Mouse (Mus musculus) forebrain, embryonic 12.5 days (tissue): Measurements from ENCODE around the gene Olfr1349. TPM values are rescaled to one million over a fixed set of nuclear protein-coding genes. Genes with fewer than 3 reads are reported as not detected.
"Not testable (repeated sequence)": the region's sequence is repeated elsewhere in the genome, so short reads cannot be mapped to it uniquely, and the experiment has no call there.

ENCODE experiments used
- ATAC-seq: fragments of 200-750 bp; cut with Nextera tagmentation; 2 replicates; pipeline ENCODE4 v1.8.0; 2017; ENCODE audit warnings: moderate TSS enrichment; ENCODE audit not compliant: low FRiP score
- H3K27ac ChIP-seq: fragments of 300-500 bp; sonication (generic); 2 replicates; pipeline ENCODE4 v1.5.1; 2016; ENCODE audit warnings: mild to moderate bottlenecking
- H3K27me3 ChIP-seq: fragments of 300-500 bp; sonication (generic); 2 replicates; pipeline ENCODE4 v1.6.1; 2016; ENCODE audit warnings: mild to moderate bottlenecking
- H3K36me3 ChIP-seq: fragments of 300-500 bp; sonication (generic); replicated peaks from 2 replicates; pipeline ENCODE4 v1.6.1; 2016; ENCODE audit warnings: mild to moderate bottlenecking
- H3K4me1 ChIP-seq: fragments of 300-500 bp; sonication (generic); 2 replicates; pipeline ENCODE4 v1.6.1; 2016
- H3K4me2 ChIP-seq: fragments of 300-500 bp; sonication (generic); 2 replicates; pipeline ENCODE4 v1.6.1; 2016; ENCODE audit warnings: mild to moderate bottlenecking, moderate library complexity
- H3K4me3 ChIP-seq: fragments of 300-500 bp; sonication (generic); replicated peaks from 2 replicates; pipeline ENCODE4 v1.5.1; 2016; ENCODE audit warnings: mild to moderate bottlenecking
- H3K9ac ChIP-seq: fragments of 300-500 bp; sonication (generic); 2 replicates; pipeline ENCODE4 v1.6.1; 2016; ENCODE audit warnings: mild to moderate bottlenecking
- H3K9me3 ChIP-seq: fragments of 300-500 bp; sonication (generic); 2 replicates; pipeline ENCODE4 v1.6.1; 2016
- WGBS: fragments of 180-500 bp; shearing (Covaris S2); methylation state at CpG from one replicate; pipeline ENCODE4 v1.1.7; 2016; 5-methylcytosine and 5-hydroxymethylcytosine counted together
- polyA plus RNA-seq: library from polyadenylated mRNA; unstranded; fragments of >200 nt; fragmentation: Nextera tagmentation; extraction: Ambion mirVana; gene quantifications from 2 replicates; pipeline ENCODE4 v1.2.1, GENCODE M21; 2016

The Olfr1349 gene
- not detected in 2 replicates for polyA plus RNA-seq

- no peaks in the 10 kb centered on the region for H3K27me3 ChIP-seq
- ATAC-seq: no peak
- H3K27ac ChIP-seq: no peak within 1 kb of the TSS
- no peaks in the 10 kb centered on the region for H3K4me1 ChIP-seq
- no peak within 1 kb of the TSS for H3K4me3 ChIP-seq
- 88% methylated on average over 5 of the region's 5 CpGs for WGBS
- no peak within 1 kb of the TSS for H3K4me2 ChIP-seq
- no peaks in the 10 kb centered on the region for H3K36me3 ChIP-seq
- no peak within 1 kb of the TSS for H3K9ac ChIP-seq
- peaks cover 26% of the 10 kb centered on the region for H3K9me3 ChIP-seq
These were observed at the start of gene Olfr1349 for GRCm38 (mm10) chr7:6522850-6523249. TSS of gene Olfr1349 (minus strand) at chr7:6522950.

- no peaks in the 10 kb centered on the region for H3K4me1 ChIP-seq
- no peak within 1 kb of the TSS for H3K27ac ChIP-seq
- H3K27me3 ChIP-seq: no peaks in the 10 kb centered on the region
- no peaks in the 10 kb centered on the region for H3K36me3 ChIP-seq
- H3K4me2 ChIP-seq: no peak within 1 kb of the TSS
- no peak within 1 kb of the TSS for H3K4me3 ChIP-seq
- H3K9me3 ChIP-seq: peaks cover 21% of the 10 kb centered on the region
- H3K9ac ChIP-seq: no peak within 1 kb of the TSS
- no peak for ATAC-seq
These were observed 41.8 kb upstream of the Olfr1349 start, which contains the start of gene Olfr1350 for GRCm38 (mm10) chr7:6564541-6564940. TSS of gene Olfr1350 (plus strand) at chr7:6564841.

GRCm38 (mm10) chr7:6526141-6526540, 3.4 kb upstream of the Olfr1349 start:
- H3K4me3 ChIP-seq: no peak overlapping the region
- no peak for ATAC-seq
- H3K4me2 ChIP-seq: no peak overlapping the region

GRCm38 (mm10) chr7:6525001-6525400, 2.3 kb upstream of the Olfr1349 start:
- ATAC-seq: no peak
- Histone ChIP-seq H3K27ac (no peak overlapping the region), H3K9ac (no peak overlapping the region), H3K9me3 (peaks cover 23% of the 10 kb centered on the region), H3K4me1 (no peaks in the 10 kb centered on the region), H3K4me3 (no peak overlapping the region), H3K36me3 (no peaks in the 10 kb centered on the region), H3K4me2 (no peak overlapping the region), H3K27me3 (no peaks in the 10 kb centered on the region)
- 64% methylated on average over 3 of the region's 3 CpGs for WGBS

More at GRCm38 (mm10) chr7:6526141-6526540, 3.4 kb upstream of the Olfr1349 start:
- 65% methylated on average over 5 of the region's 5 CpGs for WGBS
- H3K9me3 ChIP-seq: peaks cover 26% of the 10 kb centered on the region
- H3K4me1 ChIP-seq: no peaks in the 10 kb centered on the region
- no peak overlapping the region for H3K27ac ChIP-seq
- H3K36me3 ChIP-seq: no peaks in the 10 kb centered on the region
- no peaks in the 10 kb centered on the region for H3K27me3 ChIP-seq
- no peak overlapping the region for H3K9ac ChIP-seq

GRCm38 (mm10) chr7:6521666-6522065, 1.1 kb downstream of the Olfr1349 start:
- Histone ChIP-seq H3K9me3 (peaks cover 21% of the 10 kb centered on the region), H3K4me1 (no peaks in the 10 kb centered on the region), H3K36me3 (no peaks in the 10 kb centered on the region), H3K4me3 (no peak overlapping the region), H3K9ac (no peak overlapping the region), H3K27ac (no peak overlapping the region), H3K27me3 (no peaks in the 10 kb centered on the region), H3K4me2 (no peak overlapping the region)
- WGBS: 47% methylated on average over 1 of the region's 1 CpGs
- ATAC-seq: no peak

- H3K4me2 ChIP-seq: no peak within 1 kb of the TSS
- no peak within 1 kb of the TSS for H3K9ac ChIP-seq
- H3K27me3 ChIP-seq: no peaks in the 10 kb centered on the region
- H3K36me3 ChIP-seq: no peaks in the 10 kb centered on the region
- no peak within 1 kb of the TSS for H3K27ac ChIP-seq
- no peak within 1 kb of the TSS for H3K4me3 ChIP-seq
- 89% methylated on average over 1 of the region's 1 CpGs for WGBS
- ATAC-seq: no peak
- peaks cover 12% of the 10 kb centered on the region; the same call in 1 of the 2 replicates for H3K9me3 ChIP-seq
- no peaks in the 10 kb centered on the region for H3K4me1 ChIP-seq
These were observed 14.1 kb downstream of the Olfr1349 start, which contains the start of gene Olfr1348 for GRCm38 (mm10) chr7:6508648-6509047. TSS of gene Olfr1348 (minus strand) at chr7:6508748.

GRCm38 (mm10) chr7:6499655-6500054, 23.1 kb downstream of the Olfr1349 start, which contains the start of gene Olfr1347:
TSS of gene Olfr1347 (minus strand) at chr7:6499755.
- no peak for ATAC-seq
- Histone ChIP-seq H3K36me3 (no peaks in the 10 kb centered on the region), H3K27ac (no peak within 1 kb of the TSS), H3K4me3 (no peak within 1 kb of the TSS), H3K27me3 (no peaks in the 10 kb centered on the region), H3K9me3 (0 out of 2 replicates have a peak, but pooled peaks cover 11% of the 10 kb centered on the region), H3K4me2 (no peak within 1 kb of the TSS), H3K4me1 (no peaks in the 10 kb centered on the region), H3K9ac (no peak within 1 kb of the TSS)
- 44% methylated on average over 1 of the region's 1 CpGs for WGBS

- no peak within 1 kb of the TSS for H3K4me2 ChIP-seq
- ATAC-seq: no peak
- 38% methylated on average over 2 of the region's 2 CpGs for WGBS
- no peak within 1 kb of the TSS for H3K27ac ChIP-seq
- H3K36me3 ChIP-seq: no peaks in the 10 kb centered on the region
- H3K27me3 ChIP-seq: no peaks in the 10 kb centered on the region
- no peaks in the 10 kb centered on the region for H3K4me1 ChIP-seq
- no peak within 1 kb of the TSS for H3K9ac ChIP-seq
- H3K4me3 ChIP-seq: no peak within 1 kb of the TSS
- H3K9me3 ChIP-seq: peaks cover 16% of the 10 kb centered on the region; the same call in 1 of the 2 replicates
These were observed 35.9 kb downstream of the Olfr1349 start, which contains the start of gene Olfr5 for GRCm38 (mm10) chr7:6486841-6487240. TSS of gene Olfr5 (minus strand) at chr7:6486941.

- not testable (repeated sequence) for H3K27ac ChIP-seq, H3K27me3 ChIP-seq, ATAC-seq, H3K4me2 ChIP-seq, H3K4me1 ChIP-seq, H3K36me3 ChIP-seq, H3K4me3 ChIP-seq, H3K9me3 ChIP-seq, H3K9ac ChIP-seq
- WGBS: 85% methylated on average over 2 of the region's 2 CpGs
These were observed 45.1 kb downstream of the Olfr1349 start for GRCm38 (mm10) chr7:6477633-6478032.

GRCm38 (mm10) chr7:6466951-6467350, 55.8 kb downstream of the Olfr1349 start, which contains the start of gene Olfr1346:
TSS of gene Olfr1346 (plus strand) at chr7:6467101.
- no peaks in the 10 kb centered on the region for H3K4me1 ChIP-seq
- H3K9ac ChIP-seq: no peak within 1 kb of the TSS
- no peak for ATAC-seq
- no peak within 1 kb of the TSS for H3K4me3 ChIP-seq
- H3K4me2 ChIP-seq: no peak within 1 kb of the TSS
- no peaks in the 10 kb centered on the region for H3K27me3 ChIP-seq
- no peak within 1 kb of the TSS for H3K27ac ChIP-seq
- H3K9me3 ChIP-seq: no peaks in the 10 kb centered on the region
- no peaks in the 10 kb centered on the region for H3K36me3 ChIP-seq

Other genes with a start within 250 kb of the Olfr1349 start
- 14.0 and 15.8 TPM in 2 replicates for gene Zfp667, start 236.4 kb downstream of the Olfr1349 start, polyA plus RNA-seq
- gene Zfp583, start 191.7 kb downstream of the Olfr1349 start, polyA plus RNA-seq: 7.2 and 7.5 TPM in 2 replicates
- gene Gm3854, start 179.2 kb downstream of the Olfr1349 start, polyA plus RNA-seq: 3.8 and 4.1 TPM in 2 replicates
- 2.8 TPM in 2 replicates for gene Zfp78, start 159.7 kb downstream of the Olfr1349 start, polyA plus RNA-seq
- gene Zfp28, start 139.7 kb downstream of the Olfr1349 start, polyA plus RNA-seq: 15.2 and 15.8 TPM in 2 replicates
- gene Smim17, start 124.2 kb downstream of the Olfr1349 start, polyA plus RNA-seq: 0.82 and 1.6 TPM in 2 replicates
- not detected in 2 replicates for gene Gm20715, start 112.7 kb downstream of the Olfr1349 start, polyA plus RNA-seq
- 0.11 TPM in 1 of 2 replicates, not detected in the other for gene Olfr1344, start 84.3 kb downstream of the Olfr1349 start, polyA plus RNA-seq
- 0.03 TPM in 1 of 2 replicates, not detected in the other for gene Olfr1336, start 66.8 kb downstream of the Olfr1349 start, polyA plus RNA-seq
- not detected in 2 replicates for gene Olfr1346, start 55.8 kb downstream of the Olfr1349 start, polyA plus RNA-seq
- gene Olfr5, start 36.0 kb downstream of the Olfr1349 start, polyA plus RNA-seq: not detected in 2 replicates
- not detected in 2 replicates for gene Olfr1347, start 23.2 kb downstream of the Olfr1349 start, polyA plus RNA-seq
- gene Olfr1348, start 14.2 kb downstream of the Olfr1349 start, polyA plus RNA-seq: not detected in 2 replicates
- gene Olfr1350, start 41.9 kb upstream of the Olfr1349 start, polyA plus RNA-seq: not detected in 2 replicates
- gene Zim1, start 173.5 kb upstream of the Olfr1349 start, polyA plus RNA-seq: 0.80 and 1.1 TPM in 2 replicates
- 119 and 132 TPM in 2 replicates for gene Peg3, start 207.5 kb upstream of the Olfr1349 start, polyA plus RNA-seq
- 19.5 and 21.0 TPM in 2 replicates for gene Usp29, start 207.6 kb upstream of the Olfr1349 start, polyA plus RNA-seq